Mouse (Mus musculus) megakaryocyte-erythroid progenitor cell, adult 5-6 weeks (primary cell): Measurements from ENCODE around the gene Fsd2. TPM values are rescaled to one million over a fixed set of nuclear protein-coding genes. Genes with fewer than 3 reads are reported as not detected.
A peak's percentile ranks its signal among the peaks of the same experiment; 100 is the strongest.

Experiments
- ATAC-seq: replicated peaks from 2 replicates; pipeline ENCODE4 v1.8.0; 2016; ENCODE audit warnings: mild to moderate bottlenecking, inconsistent platforms; ENCODE audit not compliant: severe bottlenecking, poor library complexity, low FRiP score, low TSS enrichment
- total RNA-seq, 2 experiments: library from RNA; stranded (forward) in 1 of 2; stranded (reverse) in 1 of 2; fragments of 200-1000, 215-1000 nt in 1 of 2; fragments of >200 nt in 1 of 2; fragmentation: Nextera tagmentation in 1 of 2; gene quantifications; 2 replicates each; pipeline ENCODE4 v1.2.3; 2014 to 2017

Fsd2 gene
- total RNA-seq, 2 experiments from 2014 or later: not detected

DNA sequence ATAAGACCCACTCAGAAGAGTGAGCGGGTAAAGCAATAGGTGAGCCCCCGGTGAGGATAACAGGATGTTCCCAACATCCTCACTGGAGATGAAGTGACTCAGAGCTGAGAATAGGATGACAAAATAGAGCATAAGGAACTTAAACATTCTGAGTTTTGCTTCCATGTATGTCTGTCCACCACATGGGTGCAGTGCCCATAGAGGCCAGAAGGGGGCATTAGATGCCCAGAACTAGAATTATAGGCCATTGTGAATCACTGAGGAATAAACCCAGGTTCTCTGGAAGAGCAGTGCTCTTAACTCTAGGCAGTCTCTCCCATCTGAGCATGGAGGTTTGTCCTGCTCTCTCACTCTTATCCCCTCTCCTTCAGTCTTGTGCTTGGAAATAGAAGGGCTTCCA lies 12.4 kb downstream of the Fsd2 start:
- no peak; the same call in 1 of the 2 replicates for ATAC-seq

- no peak for ATAC-seq
Measured at GRCm38 (mm10) chr7:81553589-81553988, 13.2 kb downstream of the Fsd2 start.

DNA sequence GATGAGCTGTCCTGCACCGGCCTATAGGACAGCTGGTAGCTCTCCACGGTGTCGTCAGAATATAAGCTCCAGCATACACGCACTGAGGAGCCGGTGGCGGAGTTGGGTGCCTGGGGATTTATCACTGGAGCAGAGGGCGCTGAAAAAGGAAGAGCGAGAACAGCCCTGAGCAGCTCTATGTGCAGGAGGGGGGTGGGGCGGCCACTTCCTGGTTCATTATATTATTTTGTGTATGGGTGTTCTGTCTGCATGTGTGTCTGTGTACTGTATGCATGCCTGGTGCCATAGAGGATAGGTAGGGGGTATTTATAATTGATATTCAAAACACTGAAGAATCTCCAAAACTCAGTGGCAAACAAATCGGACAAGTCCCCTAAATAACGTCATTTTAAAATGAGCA lies 17.9 kb downstream of the Fsd2 start:
- ATAC-seq: no peak

DNA sequence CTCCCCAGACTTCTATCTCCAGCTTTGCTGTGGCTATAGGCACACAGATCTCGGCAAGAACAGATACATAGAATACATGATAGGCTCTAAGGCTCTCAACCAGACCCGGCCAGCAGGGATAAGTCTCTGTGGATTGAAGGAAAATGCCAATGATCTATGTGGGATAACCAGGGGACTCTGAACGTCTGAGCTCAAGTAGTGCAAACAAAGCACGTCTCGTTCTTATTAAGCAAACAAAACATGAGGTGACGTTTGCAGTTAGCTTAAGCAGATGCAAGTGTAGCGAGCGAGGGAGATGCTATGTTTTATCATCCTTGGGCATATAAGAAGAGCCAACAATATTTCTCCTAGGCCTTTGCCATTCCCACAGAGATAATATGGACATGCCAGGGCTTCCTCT lies 23.8 kb downstream of the Fsd2 start:
- ATAC-seq: no peak

DNA sequence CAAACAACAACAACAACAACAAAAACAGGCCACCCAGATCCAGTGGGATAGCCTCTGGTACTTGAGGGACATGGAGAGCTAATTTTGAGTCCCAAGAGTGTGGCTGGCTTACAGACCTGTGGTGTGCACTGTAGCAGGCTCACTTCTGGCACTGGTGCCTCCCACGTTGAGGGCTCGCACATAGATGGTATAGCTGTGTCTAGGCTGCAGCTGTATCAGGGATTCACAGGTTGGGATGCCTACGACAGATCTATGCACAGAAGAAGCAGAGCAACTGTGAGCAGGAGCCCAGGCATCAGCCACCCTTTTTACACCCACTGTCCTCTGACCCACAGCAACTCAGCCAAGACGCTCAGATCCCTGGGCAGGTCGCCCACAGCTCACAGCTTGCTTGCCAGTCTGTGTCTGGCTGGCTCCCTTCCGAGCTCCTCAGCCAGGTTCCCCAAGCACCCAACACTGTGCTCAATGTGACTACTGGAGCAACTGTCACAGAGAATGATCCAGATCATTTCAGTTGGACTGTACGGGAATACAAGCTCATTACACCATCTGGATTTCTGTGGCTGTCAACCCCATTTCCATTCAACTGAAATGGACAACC lies 24.7 kb downstream of the Fsd2 start:
- ATAC-seq: no peak

GRCm38 (mm10) chr7:81540999-81541398 lies 25.7 kb downstream of the Fsd2 start:
- ATAC-seq: no peak

DNA sequence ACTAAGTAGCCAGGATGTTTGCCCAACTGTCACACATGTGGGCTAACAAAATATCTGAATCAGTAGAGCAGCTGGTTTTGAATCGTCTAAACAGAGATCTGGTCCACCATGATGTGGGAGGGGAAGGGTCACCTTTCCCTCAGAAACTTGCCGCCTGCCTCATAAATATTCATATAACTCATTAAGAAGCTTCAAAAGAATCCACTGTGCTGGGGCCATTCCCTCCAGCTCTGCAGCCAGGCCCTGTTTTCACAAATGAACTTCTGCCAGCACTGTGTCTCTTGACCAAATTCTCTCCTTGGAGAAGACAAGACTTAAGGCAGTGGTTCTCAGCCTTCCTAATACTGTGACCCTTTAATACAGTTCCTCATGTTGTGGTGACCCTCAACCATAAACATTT lies 27.2 kb downstream of the Fsd2 start:
- no peak for ATAC-seq

- peak; percentile 49; the same call in 1 of the 2 replicates for ATAC-seq
Measured at GRCm38 (mm10) chr7:81538070-81538675, 28.6 kb downstream of the Fsd2 start.

DNA sequence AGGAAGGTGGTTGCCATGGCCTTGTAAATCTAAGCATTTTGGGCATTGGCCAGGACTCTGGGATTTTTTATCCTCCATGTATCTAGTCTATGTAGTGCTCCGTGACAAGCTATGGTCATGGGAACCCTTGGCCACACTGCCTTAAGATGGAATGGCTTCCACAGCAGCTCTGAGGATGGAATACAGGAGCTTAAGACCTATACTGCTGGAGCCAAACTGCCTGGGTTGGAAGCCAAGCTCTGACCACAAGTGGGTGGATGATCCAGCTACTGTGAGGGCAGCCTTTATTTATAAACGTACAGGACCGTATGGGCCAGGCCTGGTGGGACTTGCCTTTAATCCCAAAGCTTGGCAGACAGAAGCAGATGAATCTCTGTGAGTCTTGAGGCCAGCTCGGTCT lies 30.3 kb downstream of the Fsd2 start:
- no peak for ATAC-seq

DNA sequence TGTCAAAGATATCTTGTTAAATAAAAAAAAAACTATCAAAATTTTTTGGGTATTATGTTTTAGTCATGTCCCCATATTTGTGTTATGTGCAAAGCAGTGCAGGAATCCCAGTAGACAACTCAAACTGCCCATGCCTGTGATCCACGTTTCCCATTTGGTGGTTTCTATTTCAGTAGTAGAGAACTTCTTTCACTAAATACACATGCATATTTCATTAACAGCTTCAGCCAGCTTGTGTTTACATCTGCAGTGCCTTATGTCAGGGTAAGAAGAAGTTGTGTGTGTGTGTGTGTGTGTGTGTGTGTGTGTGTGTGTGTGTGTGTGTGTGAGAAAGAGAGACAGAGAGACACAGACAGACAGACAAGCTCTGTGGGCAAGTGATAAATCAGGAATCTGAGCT lies 35.3 kb downstream of the Fsd2 start:
- ATAC-seq: no peak

DNA sequence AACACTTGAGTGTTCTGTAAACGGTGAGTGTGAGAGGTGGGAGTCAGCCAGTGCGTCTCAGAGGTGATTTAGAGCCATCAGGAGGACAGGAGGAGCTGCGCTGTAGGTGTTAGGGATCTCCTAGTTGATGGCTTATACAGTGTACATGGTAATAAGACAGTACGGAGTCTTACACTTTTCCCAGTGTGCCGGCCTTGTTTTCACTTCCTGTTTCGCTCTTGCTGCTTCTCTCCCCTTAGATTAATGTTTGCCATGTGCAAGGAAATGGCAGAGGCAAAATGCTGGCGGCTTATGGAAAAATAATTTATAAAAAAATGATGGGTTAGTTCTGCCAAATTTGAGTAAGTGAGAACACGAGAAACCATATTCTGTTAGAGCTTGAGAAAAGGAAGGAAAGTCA lies 37.8 kb downstream of the Fsd2 start:
- ATAC-seq: no peak

DNA sequence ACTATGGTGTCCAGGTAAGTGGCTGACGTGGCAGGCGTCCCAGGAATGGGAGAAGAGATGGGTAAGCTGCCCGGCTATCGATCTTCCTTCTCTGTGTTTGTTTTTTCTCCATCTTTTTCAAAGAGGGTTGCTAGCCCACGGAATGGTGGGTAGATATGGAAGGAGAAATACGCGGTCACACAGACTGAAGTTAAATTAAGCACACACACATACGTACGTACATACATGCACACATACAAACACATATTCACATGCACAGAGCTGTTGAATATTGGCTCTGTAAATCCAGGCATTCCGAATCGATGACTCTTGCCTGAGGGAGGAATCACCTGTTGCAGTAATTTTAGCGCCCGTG lies 43.1 kb downstream of the Fsd2 start:
- no peak for ATAC-seq

GRCm38 (mm10) chr7:81523008-81523662 lies 43.6 kb downstream of the Fsd2 start:
- ATAC-seq: peak; percentile 98

GRCm38 (mm10) chr7:81516154-81517030 lies 50.4 kb downstream of the Fsd2 start:
- no peak for ATAC-seq

GRCm38 (mm10) chr7:81514906-81515590 lies 51.7 kb downstream of the Fsd2 start:
- ATAC-seq: no peak

DNA sequence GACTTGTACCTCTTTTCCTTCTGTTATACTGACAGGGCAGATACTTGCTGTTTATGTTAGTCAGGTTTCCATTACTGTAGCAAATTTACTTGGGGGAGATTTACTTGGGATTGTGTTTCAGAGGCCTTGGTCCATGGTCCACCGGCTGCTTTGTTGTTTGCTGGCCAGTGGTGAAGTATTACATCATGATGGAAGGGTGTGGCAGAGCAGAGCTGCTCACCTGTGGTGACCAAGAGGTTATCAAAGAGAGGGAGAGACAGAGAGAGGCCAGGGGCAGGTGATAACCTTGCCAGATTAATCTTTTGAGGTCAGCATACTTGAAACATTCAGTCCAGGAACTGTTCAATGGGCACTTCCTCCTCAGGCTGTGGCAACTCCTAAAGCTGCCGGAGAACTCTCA lies 65.7 kb downstream of the Fsd2 start:
- ATAC-seq: no peak

- no peak for ATAC-seq
Measured at GRCm38 (mm10) chr7:81498181-81498580, 68.6 kb downstream of the Fsd2 start, which contains the start of gene BC048679. TSS of gene BC048679 (minus strand) at chr7:81498281.

- no peak for ATAC-seq
Measured at GRCm38 (mm10) chr7:81497171-81497570, 69.6 kb downstream of the Fsd2 start.

GRCm38 (mm10) chr7:81493331-81494021 lies 73.3 kb downstream of the Fsd2 start, which contains the start of gene Ap3b2:
TSS of gene Ap3b2 (minus strand) at chr7:81493925.
- ATAC-seq: peak; percentile 79
